Mouse (Mus musculus) left cerebral cortex, postnatal 10 days (tissue): ENCODE measurements around the gene Pafah1b3. TPM values are rescaled to one million over a fixed set of nuclear protein-coding genes. Genes with fewer than 3 reads are reported as not detected.
A peak's percentile ranks its signal among the peaks of the same experiment; 100 is the strongest.

ENCODE experiments used
- DNase-seq, 2 experiments: peaks; one replicate each; pipeline ENCODE4 v3.0.0; 2021 to 2022; ENCODE audit warnings: low spot score in 2 of 2, mixed read lengths in 1 of 2; ENCODE audit errors: extremely low spot score in 1 of 2
- intact Hi-C: fragments of 180-260 bp; cut with DNase I; formaldehyde crosslinking; loops from one replicate; pipeline ENCODE4 v1.15.1; 2025
- total RNA-seq, 2 experiments: library from RNA; stranded (reverse); gene quantifications; 2 replicates each; pipeline ENCODE4 v1.2.3; 2021

Pafah1b3 gene
- total RNA-seq, 2 experiments from 2014 or later = 64.1 to 67.5 TPM

DNA sequence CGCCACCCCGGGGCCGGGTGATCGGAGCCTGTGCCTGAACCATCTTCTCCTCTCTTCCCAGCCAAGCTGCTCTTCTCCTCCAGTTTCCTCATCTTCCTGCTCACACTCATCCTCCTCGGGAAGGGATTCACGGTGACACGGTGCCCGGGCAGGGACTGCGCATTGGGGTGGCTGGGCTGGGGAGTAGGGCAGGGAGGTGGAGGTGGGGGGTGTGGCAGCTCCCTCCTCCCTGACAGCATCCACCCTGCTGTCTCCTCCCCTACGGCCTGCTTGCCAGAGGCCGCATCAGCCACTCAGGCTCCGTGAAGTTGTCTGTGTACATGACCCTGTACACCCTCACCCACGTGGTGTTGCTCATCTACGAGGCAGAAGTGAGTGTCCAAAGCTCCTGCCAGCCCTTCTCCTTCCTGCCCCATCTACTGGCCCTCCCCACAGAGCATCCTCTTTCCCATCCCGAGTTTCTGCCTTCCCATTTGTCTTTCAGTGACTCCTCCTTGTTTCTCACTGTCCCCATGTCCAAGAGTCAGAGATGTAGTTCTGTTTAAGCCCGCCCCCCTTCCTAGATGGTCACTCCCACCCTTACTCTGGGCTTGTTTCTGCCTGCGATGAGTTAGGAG is 11.0 kb upstream of the Pafah1b3 start:
- intact Hi-C loops = no loop called here
- no peak for DNase-seq

GRCm38 (mm10) chr7:25306614-25306996 is 8.8 kb upstream of the Pafah1b3 start:
- intact Hi-C loops = no loop called here
- no peak for DNase-seq

DNA sequence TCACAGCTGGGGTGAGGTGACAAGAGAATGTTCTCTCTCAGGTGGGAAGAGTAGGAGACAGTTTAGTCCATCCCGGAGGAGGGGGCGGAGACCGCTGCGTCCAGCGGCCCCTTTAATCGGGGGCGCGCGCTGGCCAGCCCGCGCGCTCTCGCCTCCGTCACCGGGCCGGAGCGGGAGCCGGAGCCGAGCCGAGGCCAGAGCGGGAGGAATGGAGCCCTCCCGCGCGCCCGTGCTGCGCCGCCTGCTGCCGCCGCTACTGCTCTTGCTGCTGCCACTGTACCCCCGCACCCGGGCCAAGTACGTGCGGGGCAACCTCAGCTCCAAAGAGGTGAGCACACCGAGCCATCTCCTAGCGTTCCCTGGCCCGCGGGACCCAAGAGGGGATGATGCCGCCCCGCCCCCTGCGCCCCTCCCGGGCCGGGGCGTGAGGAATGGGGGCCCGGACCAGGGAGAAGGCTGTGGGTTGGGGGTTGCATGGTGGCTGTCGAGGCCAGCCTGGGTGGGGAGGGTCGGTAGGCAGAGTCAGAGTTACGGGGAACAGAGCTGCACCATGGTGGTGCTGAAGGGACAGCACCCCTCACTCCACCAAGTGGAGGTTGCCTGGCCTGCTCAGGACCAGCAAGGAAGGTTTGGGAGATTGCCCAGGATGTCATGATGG is 8.3 kb upstream of the Pafah1b3 start, which contains the start of gene Tmem145:
Gene Tmem145 (plus strand): TSS at position 151 of the 658 bp plus-strand sequence.
- DNase-seq = peak in 1 of 2 experiments; percentile 67
- intact Hi-C loops = no loop called here

- intact Hi-C loops = no loop called here
- DNase-seq = no peak
Measured at GRCm38 (mm10) chr7:25305481-25305880, 7.7 kb upstream of the Pafah1b3 start.

- intact Hi-C loops = no loop called here
Measured at GRCm38 (mm10) chr7:25303685-25304006, 5.9 kb upstream of the Pafah1b3 start.

GRCm38 (mm10) chr7:25303003-25303684 is 5.4 kb upstream of the Pafah1b3 start:
- DNase-seq = no peak
- intact Hi-C loops = no loop called here

More at GRCm38 (mm10) chr7:25303685-25304006, 5.9 kb upstream of the Pafah1b3 start:
- DNase-seq = peak in 1 of 2 experiments; percentile 16

GRCm38 (mm10) chr7:25301063-25301462 is 3.3 kb upstream of the Pafah1b3 start, which contains the start of gene Prr19:
Gene Prr19, plus strand, starts transcription at chr7:25301411.
- peak in 1 of 2 experiments; percentile 73 for DNase-seq
- intact Hi-C loops = no loop called here

GRCm38 (mm10) chr7:25296945-25297453 is 787 bp downstream of the Pafah1b3 start:
- intact Hi-C loops = no loop called here
- DNase-seq = no peak

GRCm38 (mm10) chr7:25294960-25295722 is 2.6 kb downstream of the Pafah1b3 start:
- intact Hi-C loops = no loop called here
- DNase-seq = no peak

DNA sequence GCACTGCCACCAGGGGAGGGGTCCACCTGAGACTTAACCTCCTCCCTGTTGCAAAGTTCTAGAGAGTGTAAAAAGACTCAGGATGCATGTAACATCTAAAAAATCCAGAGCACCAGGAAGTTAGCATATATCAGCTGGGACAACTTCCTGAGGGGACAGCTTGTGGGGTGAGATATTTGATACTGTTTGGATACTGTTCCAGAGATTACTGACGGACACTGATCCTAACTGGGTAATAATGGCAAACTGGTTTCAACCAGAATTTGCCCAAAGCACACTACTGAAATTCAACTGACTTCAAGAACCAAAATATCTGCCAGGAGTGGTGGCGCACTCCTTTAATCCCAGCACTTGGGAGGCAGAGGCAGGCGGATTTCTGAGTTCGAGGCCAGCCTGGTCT is 3.3 kb downstream of the Pafah1b3 start:
- intact Hi-C loops = no loop called here

DNA sequence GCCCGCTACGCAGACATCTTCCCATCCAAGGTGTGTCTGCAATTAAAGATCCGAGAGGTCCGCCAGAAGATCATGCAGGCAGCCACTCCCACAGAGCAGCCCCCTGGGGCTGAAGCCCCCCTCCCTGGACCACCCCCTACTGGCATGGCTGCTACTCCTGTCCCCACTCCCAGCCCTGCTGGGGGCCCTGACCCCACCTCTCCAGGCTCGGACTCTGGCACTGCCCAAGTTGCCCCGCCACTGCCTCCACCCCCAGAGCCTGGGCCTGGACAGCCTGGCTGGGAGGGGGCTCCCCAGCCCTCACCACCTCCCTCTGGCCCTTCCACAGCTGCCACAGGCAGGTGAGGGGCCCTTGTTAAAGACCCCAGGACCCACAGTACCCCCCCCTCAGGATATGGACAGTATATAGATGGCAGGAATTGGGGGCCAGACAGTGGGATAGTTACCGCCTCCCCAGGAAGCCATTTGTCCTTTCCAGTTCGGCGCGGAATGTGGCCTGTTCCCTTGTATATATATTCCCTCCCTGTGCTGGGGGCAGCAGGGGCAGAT is 4.5 kb downstream of the Pafah1b3 start:
- intact Hi-C loops = no loop called here
- DNase-seq = no peak

More for the DNA sequence above, 3.3 kb downstream of the Pafah1b3 start:
- DNase-seq = no peak

- DNase-seq = peak in 1 of 2 experiments; percentile 55
- intact Hi-C loops = no loop called here
Measured at GRCm38 (mm10) chr7:25292107-25292506, 5.7 kb downstream of the Pafah1b3 start.

DNA sequence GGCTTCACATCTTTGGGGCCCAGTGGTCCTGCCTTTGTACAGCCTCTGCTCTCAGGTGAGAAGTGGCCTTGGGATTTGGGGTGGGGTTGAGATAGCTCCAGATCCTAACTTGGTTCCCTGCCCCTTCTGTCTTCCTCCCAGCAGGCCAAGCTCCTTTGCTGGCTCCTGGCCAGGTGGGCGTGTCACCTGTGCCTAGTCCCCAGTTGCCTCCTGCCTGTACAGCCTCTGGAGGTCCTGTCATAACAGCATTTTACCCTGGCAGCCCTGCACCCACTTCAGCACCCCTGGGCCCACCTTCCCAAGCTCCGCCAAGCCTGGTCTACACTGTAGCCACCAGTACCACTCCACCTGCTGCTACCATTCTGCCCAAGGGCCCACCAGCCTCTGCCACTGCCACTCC is 6.9 kb downstream of the Pafah1b3 start:
- DNase-seq = peak in 1 of 2 experiments; percentile 78
- intact Hi-C loops = no loop called here

DNA sequence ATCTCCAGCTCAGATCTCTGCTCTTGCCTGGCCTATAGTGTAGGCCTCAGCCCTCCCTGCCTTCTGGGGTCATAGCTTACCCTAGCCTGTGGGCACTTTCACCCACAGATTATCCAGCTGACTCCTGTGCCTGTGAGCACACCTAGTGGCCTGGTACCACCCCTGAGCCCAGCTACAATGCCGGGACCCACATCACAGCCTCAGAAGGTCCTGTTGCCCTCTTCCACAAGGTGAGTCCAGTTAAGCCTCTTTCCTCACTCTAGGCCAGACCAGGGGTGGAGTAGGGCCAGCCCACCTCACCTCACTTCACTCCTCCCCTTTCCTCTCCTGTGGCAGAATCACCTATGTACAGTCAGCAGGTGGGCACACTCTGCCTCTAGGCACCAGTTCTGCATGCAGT is 7.3 kb downstream of the Pafah1b3 start:
- intact Hi-C loops = no loop called here
- DNase-seq = no peak

GRCm38 (mm10) chr7:25289925-25290324 is 7.9 kb downstream of the Pafah1b3 start:
- intact Hi-C loops = no loop called here
- no peak for DNase-seq

GRCm38 (mm10) chr7:25288721-25289120 is 9.1 kb downstream of the Pafah1b3 start:
- intact Hi-C loops = no loop called here

GRCm38 (mm10) chr7:25288011-25288410 is 9.8 kb downstream of the Pafah1b3 start:
- intact Hi-C loops = no loop called here
- peak in 1 of 2 experiments; percentile 20 for DNase-seq

More at GRCm38 (mm10) chr7:25288721-25289120, 9.1 kb downstream of the Pafah1b3 start:
- DNase-seq = no peak

- DNase-seq = no peak
- intact Hi-C loops = no loop called here
Measured at GRCm38 (mm10) chr7:25286989-25287388, 10.8 kb downstream of the Pafah1b3 start.
